Mouse (Mus musculus) kidney, postnatal 14 days (tissue): ENCODE measurements around the gene Gp1ba.

ENCODE experiments used
- DNase-seq: peaks from one replicate; pipeline ENCODE4 v3.0.0; 2022; ENCODE audit warnings: mixed read lengths

Gp1ba gene

DNA sequence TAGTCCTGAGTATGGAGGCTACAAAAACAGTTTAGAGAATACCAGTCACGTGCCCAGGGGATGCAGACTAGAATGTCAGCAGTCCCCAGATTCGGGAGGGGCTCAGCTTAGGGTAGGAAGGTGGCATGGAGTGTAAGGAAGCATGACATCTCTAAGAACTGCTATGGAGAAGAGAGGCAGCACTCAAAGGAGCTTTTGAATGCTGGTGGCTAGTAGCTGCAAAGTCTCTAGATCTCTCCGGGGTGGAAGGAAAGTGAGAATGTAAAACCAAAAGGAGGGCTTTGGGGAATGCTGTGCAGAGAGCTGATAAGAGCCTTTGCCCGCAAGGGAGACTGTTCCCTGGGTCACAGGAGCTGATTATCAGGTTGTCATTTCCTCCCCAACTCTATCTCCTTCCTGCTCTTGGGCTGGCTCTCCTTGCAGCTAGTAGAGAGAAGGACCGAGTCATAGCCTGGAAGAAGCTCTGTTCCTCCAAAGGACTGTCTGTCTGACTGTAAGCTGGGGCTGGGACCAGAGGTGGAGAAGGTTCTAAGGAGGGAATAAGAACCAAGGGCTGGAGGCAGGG, at the start of gene Gp1ba:
TSS of gene Gp1ba (plus strand) at position 409 of the 565 bp plus-strand sequence.
- DNase-seq = no peak

DNA sequence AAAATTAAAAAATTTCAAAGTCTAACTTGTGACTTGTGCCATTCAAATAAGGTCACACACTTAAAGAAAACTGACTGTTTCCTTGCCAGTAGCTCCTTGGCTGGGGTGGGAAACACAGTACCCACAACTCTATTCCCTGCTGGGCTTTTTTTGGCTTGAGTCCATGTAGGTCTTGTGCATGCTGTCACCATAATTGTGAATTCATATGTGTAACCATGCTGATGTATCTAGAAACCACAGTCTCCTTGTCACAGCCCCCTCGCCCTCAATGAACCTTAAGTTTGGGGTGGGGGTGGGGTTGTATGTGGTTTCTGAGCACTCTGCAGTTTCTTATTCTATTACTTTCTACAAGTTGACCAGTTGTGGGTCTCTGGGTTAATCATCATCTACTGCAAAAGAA, 47.2 kb upstream of the Gp1ba start:
- DNase-seq = no peak

DNA sequence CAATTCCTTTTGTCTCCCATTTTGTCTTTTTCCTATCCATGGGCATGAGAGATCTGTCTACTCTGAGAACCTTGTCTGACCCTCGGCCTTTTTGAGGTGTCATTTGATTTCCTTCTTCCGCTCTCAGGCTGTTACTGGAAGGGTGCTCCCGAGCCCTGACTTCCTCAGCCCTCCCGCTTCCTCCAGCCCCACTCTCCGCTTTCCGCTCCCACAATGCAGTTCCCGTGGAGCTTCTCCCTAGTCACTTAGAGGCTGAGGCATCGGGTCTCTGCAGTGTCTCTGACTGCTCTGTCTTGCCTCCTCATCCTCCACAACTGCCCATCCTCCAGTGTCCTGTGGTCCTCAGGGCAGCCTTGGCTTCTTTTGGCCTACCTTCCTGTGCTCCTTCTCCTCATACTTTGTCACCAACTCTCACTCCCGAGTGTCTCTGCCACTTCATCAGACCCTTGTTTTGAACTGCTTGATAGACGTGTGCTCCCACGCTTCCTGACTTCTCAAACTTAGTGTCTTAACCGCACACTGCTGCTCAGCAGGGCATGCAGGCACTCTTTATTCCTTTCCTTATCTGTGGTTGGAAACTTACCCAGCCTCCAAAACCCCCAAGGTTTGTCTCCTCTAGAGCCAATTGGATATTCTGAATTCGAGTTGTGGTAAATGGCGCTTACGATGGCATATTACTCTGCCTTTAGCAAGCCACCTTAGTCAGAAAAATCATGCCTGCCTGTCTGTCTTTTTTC, 44.5 kb upstream of the Gp1ba start:
- DNase-seq = peak; percentile 51

DNA sequence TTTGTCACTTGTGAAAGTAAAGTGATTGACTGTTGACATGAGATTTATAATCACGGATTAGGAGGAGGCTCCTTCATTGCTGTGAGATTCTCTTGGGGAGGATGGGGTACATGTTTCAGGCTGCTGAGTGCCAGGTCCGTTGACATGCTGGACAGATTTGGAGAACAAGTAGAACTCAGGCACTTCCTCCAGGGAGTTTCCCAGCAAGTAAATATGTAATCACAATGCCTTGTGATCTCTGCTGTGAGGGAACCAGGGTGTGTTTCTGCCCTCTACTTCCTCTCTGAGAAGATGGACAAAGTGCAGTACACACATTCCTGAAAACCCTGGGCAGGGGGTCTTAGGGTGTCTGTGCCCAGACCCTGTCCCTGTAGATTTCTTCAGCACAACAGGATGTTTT, 43.3 kb upstream of the Gp1ba start:
- peak; percentile 44 for DNase-seq

DNA sequence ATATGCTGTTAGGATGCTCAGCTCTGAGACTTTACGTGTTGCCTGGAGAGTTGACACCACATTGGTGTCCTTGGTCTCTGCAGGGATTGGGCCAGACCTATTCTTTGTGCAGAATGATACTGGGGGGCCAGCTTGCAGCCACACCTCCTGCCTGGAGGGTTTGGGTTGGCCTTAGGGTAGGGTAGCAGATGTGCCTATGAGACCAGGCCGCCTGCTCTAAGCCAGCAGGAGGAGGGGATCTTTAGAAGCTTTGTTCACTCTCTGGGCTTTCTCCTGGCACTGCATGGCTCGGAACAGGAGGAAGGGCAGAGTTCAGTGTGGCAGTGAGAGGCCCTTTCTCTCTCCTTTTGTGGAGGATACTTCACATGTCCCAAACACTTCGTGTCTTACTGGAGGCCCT, 42.8 kb upstream of the Gp1ba start:
- DNase-seq = no peak

DNA sequence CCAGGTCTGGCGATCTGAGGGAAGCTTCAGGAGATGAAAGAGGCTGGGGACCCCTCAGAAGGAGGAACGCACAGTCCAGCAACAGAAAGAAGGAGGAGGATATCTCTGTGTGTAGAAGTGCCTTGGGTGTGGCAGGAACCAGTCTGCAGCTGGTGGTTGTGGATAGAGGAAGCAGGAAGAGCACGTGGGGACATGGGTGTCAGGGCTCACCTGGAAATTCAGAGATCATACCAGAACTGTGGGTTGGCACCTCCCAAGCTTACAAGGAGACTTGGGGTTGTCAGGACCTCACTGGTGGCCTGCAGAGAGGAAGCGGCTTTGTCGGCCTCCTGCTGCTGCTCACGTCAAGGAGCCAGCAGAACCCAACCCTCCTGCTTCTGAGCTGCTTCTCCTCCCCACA, 41.6 kb upstream of the Gp1ba start:
- DNase-seq = no peak

DNA sequence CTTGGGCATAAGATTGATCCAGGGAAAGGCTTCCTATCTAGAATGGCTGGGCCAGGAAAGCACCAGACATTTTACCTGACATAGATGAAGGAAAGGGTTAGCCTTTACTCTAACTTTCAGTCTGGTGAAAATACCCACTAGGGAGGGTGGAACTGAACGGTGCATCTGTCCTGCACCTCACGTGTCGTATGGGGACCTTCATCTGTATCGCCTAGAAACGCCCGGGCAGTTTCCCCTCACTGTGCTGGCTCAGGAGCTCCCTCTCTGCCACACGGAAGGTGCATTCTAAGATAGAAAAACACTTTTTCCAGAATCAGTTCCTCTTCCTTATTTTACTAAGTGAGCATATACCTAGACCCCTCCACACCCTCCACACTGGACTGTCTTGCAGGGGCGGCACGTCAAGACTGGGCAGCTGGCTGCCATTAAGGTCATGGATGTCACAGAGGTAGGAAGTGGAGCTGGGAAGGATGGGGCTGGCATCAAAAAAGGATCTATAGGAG, 40.4 kb upstream of the Gp1ba start:
- DNase-seq = no peak

DNA sequence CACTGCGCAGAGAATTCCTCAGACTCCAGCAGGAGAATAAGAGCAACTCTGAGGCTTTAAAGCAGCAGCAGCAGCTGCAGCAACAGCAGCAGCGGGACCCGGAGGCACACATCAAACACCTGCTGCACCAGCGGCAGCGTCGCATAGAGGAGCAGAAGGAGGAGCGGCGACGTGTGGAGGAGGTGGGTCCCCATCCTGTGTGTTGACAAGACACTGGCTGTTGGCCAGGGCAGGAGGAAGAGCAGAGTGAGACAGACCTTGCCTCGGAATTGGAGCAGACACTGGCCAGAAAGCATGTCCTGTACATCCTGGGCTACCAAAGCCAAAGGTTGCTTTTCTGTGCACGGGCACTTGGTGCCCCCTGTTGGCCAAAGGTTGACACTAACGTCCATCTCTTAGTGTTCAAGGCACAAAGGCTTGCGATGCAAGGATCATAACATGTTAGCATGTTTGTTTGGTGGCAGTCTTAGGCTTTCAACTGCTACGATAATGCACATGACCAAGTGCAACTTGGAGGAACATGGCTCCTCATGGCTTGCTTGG, 33.8 kb upstream of the Gp1ba start:
- peak; percentile 85 for DNase-seq

DNA sequence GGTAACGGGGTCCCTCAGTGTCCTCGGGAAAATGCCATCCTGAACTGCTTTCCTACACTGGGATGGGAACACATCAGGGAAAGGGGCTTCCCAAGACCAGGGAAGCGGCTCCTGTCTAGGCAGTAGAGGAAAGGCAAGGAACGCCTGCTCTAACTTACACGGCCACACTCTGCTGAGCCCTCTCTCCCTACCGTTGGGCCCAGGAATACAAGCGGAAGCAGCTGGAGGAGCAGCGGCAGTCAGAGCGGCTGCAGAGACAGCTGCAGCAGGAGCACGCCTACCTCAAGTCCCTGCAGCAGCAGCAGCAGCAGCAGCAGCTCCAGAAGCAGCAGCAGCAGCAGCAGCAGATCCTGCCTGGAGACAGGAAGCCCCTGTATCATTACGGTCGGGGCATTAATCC, 32.2 kb upstream of the Gp1ba start:
- no peak for DNase-seq

DNA sequence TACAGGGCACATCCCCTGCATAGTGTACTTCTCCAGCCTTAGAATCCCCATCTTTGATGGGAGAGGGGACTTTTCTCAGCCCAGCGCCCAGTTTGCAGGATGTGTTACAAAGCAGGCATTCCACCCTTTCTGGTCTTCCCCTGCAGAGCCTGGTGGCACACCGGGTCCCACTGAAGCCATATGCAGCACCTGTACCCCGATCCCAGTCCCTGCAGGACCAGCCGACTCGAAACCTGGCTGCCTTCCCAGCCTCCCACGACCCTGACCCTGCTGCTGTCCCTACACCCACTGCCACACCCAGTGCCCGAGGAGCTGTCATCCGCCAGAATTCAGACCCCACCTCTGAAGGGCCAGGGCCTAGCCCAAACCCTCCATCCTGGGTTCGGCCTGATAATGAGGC, 31.3 kb upstream of the Gp1ba start:
- no peak for DNase-seq

DNA sequence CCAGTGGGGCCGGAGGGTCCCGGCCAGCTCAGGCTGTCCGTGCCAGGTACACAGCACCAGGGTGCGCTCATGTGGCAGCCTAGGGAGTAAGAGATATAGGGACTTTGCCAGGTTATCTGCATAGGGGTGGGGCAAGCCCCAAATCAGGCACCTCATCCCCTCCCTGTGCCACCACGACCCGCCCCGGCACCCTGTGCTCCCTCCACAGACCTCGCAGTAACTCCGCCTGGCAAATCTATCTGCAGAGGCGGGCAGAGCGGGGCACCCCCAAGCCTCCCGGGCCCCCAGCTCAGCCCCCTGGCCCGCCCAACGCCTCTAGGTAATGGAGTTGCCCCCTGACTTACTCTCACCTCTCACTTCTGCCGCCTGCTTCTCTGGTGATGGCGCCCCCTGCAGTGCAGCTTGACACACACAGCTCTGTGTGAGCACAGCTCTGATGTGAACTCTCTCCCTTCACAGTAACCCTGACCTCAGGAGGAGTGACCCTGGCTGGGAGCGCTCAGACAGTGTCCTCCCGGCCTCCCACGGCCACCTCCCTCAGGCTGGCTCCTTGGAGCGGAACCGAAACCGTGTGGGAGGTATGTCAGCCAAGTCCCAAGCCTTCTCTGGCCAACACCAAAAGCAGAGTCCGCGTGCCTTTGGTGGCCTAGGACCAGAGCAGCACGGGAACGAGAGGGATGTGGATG, 30.4 kb upstream of the Gp1ba start:
- peak; percentile 51 for DNase-seq

DNA sequence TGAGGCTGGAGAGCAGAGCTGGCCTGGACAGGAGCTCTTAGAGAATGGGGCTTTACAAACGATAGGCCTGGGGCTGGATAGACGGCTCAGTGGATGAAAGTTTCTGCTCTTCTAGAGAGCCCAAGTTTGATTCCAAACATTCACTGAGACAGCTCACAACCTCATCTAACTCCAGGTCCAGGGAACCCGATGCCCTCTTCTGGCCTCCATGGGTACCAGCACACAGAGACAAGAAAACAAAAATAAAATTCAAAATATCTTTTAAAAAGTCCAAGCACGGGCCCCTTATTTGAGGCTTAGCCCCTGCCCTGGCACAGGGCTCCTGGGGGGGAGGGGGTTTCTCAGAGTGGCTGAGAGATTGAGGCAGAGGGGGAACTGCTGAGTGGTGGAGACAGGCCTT, 28.2 kb upstream of the Gp1ba start:
- DNase-seq = no peak

DNA sequence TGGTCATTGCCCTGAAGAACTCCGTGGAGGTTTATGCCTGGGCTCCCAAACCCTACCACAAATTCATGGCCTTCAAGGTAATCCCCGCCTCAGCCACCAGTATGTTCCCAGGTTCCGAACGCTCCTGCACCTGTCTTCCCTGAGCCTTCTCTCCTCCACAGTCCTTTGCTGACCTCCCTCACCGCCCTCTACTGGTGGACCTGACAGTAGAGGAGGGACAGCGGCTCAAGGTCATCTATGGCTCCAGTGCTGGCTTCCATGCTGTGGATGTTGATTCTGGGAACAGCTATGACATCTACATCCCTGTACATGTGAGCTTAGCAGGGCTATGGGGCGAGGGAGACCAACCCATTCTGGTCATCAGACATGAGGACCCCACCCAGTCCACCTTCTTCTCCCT, 26.4 kb upstream of the Gp1ba start:
- DNase-seq = no peak

DNA sequence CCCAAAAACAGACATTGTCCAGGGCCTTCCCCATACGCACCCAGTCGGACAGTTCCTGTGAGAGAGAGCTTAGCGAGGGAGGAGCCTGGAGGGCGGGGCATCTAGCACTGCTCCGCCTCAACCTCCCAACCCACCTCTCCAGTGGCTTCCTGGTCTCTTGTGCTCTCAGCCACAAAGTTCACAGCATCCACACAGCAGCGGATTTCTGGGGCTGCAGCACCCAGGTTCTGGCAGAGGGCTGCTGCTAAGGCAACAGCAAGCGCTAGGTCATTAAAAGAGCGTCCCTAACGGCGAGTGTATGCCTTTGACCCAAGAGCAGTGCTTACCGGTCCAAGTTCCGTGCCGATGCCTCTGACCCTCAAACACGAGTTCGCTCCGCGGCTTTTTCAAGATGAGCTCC, 23.8 kb upstream of the Gp1ba start:
- peak; percentile 81 for DNase-seq

DNA sequence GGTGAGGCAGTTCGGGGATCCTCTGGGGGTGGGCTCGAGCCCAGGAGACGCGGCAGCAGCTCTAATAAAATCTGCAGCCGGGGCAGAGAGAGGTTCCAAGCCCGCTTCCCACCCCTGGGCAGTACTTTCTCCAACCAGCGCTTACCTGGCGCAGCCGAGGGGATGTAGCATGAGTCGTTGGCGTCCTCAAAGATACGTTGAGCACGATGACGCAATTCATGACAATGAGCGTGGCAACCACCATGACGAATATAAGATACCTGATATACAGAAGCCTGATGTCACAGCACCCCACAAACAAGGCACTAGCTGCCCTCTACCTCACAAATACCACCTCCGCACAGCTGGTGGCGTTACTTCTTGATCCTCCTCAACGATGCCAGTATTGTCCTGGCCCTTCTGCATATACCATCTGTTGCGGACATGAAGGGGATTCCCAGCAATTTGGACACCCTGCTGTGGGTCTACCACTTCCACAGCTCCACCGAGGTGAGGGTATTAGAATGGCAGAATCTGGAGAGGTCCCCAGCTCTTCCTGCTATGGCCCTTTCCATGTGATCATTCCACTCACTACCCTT, 23.3 kb upstream of the Gp1ba start, which contains the start of gene 4930544D05Rik:
TSS of gene 4930544D05Rik (plus strand) at position 333 of the 578 bp plus-strand sequence.
- DNase-seq = no peak

DNA sequence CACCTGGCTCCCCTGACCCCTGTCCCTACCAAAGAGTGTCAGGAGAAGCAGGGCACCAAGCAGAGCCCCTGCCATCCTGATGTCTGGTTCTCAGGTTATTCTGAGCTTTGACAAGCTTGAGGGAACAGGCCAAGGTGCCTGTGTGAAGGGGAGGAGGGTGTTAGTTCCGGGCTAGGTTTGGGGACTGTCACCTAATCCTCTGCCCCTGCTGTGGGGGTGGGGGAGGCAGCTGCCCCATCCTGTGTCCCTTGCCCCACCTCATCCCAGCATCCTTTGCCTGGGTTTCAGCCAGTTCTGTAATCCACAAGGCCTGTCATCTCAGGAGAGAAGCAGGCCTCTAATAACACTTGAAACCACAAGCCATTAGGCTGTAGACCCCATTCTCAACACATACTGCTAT, 19.8 kb upstream of the Gp1ba start, which contains the start of gene Chrne:
TSS of gene Chrne (minus strand) at position 116 of the 400 bp plus-strand sequence.
- no peak for DNase-seq

DNA sequence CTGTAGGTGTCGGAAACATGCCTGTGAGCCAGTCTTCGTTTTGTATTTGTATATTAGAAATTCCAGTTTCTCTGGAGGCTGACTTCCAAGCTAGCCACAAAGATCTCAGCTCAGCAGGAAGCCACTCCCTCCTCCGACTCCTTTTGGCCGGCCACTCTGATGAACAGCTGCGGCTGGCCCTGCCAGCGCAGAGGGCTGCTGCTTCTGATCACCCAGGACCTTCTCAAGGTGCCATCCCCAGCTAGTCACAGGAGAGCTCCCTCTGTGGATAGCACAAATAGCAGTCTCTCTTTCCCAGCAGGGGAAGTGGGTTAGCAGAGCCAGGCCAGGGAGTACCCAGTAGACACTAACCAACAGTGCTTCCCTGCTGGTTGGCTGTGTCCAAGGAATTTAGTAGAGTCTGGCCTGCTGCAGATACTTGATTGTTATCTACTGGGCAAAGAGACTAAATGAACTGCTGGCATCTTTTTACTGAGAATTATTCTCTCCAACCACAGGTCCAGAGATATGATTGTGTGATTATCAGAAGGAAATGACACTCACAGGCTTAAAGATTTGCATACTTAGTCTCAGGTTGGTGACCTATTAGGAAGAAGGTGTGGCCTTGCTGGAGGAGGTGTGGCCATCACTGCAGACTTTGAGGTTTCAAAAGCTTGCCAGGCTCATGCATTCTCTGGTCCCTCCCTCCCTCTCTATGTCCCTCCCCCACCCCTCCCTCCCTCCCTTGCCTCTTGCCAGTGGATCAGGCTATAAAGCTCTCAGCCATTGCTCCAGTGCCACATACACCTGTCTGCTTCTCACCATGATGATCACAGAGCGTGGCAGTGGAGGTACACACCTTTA, 16.7 kb upstream of the Gp1ba start:
- DNase-seq = no peak

DNA sequence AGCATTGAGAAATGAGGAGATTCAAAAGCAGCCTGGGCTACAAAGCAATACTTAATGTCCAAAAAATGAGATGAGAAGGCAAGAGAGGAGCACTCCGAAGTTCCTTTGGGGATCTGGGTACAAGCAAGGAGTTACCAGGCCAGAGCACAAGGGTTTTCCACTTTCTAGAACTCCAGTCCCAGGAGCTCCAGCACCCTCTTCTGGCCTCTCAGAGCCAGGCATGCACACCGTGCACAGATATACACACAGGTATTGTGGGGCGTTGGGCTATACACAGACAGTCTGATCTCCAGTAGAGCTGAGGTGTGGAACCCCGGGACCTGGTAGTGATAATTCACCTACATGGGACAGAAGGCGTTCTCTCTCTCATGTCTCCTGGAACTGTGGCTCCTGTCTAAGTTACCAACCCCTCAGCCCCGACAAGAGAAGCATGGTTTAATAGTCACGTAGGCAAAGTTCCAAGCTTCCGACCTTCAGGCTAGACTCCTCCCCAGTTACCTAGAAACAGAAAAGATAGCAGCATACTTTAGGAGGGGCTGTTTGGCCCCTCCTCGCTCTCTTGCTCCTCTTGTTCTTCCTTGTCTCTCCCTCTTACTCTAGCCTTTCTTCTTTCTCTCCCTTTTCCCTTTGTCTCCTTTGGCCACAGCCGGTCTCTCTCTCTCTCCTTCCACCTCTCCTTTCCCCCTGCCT, 15.7 kb upstream of the Gp1ba start:
- DNase-seq = no peak

DNA sequence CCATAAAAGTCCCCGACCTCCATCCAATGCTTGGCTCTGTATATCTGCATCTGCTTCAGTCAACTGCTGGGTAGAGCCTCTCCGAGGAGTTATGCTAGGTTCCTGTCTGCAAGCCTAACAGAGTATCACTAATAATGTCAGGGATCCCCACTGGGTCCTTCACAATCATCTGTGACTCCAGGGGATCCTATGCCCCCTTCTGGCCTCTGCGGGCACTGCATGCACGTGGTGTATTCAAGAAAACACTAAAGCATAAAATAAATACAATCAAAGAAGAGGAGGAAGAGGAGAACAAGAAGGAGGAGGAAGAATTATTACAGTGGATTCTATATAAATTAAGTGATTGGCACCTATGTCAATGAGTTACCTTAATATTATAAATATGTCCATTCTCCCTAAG, 13.4 kb upstream of the Gp1ba start:
- DNase-seq = peak; percentile 53

DNA sequence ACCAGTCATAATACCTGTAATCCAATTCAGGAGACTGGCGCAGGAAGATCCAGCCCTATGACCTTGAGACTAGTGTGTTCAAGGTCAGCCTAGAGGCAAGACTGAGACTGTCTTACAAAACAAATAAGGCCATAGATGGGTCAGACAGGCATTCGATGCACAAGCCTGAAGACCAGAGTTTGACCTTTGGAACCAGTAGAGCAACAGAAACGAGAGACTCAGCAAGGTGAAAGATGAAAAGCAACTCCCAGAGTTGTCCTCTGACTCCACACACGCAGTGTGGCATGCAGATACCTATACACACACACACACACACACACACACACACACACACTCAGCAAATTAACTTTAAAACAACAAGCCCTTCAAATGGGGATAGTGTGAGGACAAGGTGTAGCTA, 12.0 kb upstream of the Gp1ba start:
- DNase-seq = no peak

DNA sequence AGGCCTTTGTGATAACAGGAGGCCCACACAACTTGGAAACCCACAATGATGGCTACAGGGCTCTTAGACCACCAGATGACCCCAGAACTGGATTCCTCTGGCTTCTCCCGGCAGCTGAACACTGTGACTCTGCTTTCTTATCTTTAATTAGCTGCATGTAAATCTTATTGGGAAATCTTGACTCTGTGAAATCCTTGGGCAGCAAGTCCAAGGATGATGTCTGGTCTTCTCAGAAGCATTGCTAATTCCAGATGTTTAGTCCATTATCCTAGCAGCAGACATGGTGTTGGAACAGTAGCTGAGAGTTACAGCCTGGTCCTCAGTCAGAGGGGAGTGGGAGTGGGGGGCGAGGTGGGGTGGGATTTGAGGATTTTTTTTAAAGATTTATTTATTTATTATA, 10.5 kb upstream of the Gp1ba start:
- DNase-seq = no peak

DNA sequence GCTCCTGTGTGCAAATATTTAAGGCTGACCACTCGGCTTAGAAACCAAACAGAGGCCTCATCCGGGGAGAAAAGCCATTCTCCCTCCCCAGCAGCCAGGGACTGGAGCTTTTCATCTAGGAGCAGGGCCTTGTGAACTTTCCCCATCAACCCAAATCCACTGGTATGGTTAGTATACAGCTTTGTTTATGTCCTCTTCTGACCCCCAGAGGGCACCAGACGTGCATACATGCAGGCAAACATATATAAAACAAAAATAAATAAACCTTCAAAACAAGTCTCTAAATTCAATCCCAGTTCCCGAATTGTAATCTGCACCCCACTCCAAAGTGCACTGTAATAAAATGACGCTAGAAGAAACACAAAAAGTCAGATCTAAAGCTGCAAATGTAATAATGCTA, 9.4 kb upstream of the Gp1ba start:
- DNase-seq = no peak
